Mouse (Mus musculus) v-Abl transformed pro-B cells (cell line): ENCODE measurements around the gene Vwde.

ENCODE experiments used
- in situ Hi-C, 2 experiments: fragments of 400-800 bp; cut with MboI; formaldehyde crosslinking; loops; one replicate each; pipeline ENCODE4 v1.15.1; 2025; ENCODE audit not compliant: unreplicated experiment in 2 of 2

Vwde gene

DNA sequence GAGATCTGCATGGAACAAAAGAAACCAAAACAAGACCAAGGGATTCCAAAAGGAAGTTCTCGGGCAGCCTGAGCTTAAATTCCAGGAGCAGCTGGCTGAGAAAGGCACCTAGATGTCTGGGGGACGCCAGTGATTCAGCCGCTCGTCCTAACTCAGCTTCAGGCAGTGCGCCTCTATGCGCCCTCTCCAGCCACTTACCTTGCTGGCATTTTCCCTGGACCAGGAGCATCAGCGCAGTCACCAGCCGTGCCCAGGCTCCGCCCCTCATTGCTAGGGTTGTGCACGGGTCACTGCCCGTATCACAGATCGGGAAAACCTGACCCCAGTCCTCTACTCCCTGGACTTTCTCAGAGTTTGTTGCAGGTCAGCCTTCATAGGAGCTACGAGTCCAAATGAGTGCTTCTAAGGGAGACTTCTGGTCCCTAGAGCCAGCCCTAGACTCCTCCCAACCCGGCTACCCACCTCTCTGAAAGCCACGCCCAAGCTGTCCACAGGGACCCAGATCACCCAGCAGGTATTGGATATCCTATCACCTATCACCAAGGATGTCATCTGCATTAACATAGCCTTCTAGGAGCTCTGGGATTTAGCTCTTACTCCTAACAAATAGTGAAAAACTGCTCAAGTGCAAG, at the start of gene Vwde:
Vwde (minus strand) TSS at position 370 of the 632 bp plus-strand sequence.
- in situ Hi-C loops: no loop called here

DNA sequence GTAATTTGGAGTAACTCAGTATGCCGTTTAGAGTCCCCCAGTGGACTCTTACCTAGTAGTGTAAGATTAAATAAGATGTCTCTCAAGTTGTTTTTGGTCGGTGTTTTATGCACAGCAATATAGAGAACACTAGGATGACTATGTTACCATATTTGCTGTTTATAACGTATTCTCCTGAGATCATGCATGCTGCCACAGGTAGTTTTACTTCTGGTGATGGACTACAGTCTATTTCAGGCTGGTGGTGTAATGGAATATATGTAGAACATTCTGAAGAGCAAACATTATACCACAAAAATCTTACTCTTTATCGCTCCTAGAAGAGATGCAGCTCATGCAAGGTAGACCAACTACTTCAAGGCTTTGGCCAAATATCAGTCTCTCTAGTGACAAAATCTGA, 30.6 kb upstream of the Vwde start:
- in situ Hi-C loops: no loop called here

DNA sequence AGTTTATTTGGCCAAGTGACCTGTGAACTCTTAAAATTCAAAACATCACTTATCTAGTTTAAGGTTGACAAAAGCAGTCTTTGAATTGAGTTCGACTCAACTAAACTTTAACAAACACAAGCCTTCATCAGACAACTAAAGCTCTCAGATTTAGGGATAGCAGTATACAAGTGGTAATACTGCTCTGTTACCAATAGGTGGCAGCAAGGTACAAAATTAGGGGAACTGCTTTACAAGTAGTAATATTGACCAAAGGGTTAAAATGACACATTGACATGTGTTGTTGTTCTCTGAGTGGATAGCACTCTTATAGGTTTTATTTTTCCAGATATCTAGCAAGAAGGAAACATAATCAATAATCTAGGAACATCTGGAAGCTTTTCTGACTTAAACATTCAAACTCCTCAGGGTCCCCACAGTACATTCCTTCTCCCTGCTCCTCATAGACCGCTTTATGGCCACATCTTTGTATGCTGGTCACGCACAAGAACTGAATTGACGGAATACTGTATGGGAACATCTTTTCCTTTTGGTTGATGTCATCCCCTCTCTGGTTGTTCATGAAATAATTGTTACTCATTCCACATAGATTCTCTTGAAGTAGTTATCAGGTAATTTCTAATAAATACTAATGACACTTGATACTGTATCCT, 23.7 kb upstream of the Vwde start:
- in situ Hi-C loops: loop anchor here in 1 of 2 experiments (10.0 kb wide), 1 partner anchor 1256 kb away; no protein-coding TSS in a partner anchor

DNA sequence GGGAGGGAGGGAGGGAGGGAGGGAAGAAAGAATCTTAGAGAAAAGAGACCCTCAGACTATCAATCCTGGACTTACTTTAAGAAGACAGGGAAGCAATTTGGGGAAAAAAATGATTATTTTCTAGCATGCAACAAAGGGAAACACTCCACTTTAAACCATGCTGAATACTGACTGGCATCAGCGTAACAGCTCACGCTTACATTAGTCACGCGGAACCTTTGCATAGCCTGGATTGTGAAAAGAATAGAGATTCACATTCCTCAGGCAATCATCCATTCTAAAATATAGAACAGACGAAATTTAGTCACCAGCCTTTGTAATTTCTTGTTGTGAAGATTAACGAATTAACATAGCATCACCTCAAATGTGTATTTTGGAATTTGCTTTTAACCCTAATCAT, 18.6 kb downstream of the Vwde start:
- in situ Hi-C loops: no loop called here

DNA sequence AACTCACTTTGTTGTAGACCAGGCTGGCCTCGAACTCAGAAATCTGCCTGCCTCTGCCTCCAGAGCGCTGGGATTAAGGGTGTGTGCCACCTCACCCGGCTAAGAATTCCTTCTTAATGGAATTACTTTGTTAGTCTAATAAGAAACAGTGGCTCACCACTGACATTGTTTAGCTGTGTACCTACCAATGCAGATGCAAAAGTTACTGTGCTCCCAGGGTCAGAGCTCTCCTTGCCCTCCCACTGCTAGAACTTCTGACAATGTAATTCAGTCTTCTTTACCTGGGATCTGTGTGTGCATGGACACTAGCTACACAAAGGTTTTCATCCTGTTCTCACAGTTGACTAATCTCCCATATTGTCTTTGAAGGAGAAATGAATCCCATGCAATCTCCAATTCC, 27.3 kb downstream of the Vwde start:
- in situ Hi-C loops: no loop called here

DNA sequence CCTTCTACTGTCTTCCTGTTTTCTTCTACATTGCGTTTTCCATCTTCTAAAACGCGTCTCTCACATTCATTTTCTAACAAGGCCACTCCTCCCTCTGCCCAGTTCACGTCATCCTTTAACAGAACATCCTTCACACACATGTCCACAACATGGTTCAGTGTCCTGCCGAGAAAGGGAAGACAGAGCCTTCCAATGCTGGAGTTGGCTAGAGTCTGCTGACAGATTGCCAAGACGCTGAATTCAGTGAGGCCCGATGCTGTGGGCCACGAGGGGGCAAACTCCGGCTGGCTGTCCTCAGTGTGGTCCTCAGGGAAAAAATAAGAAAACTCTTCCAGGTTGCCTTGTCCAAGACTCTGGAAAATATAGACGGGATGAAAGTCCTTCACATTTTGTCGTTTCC, 37.9 kb downstream of the Vwde start:
- in situ Hi-C loops: no loop called here

DNA sequence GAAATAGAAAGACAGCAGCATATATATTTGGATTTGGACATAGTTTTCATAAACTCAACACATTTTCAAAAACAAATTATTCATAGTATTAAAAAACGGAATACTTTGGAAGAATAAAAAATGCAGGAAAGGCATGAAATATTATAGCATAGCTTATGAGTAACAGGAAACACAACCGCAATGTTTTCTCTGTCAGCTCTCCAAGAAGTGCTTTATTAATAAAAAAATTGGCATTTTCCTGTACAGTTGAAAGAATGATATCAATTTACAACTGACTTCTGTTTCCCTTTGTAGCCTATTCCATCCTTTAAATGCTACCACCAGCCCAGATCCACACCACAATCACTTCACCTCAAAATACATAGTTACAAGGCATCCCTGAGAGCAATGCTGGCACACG, 44.7 kb downstream of the Vwde start:
- in situ Hi-C loops: no loop called here

DNA sequence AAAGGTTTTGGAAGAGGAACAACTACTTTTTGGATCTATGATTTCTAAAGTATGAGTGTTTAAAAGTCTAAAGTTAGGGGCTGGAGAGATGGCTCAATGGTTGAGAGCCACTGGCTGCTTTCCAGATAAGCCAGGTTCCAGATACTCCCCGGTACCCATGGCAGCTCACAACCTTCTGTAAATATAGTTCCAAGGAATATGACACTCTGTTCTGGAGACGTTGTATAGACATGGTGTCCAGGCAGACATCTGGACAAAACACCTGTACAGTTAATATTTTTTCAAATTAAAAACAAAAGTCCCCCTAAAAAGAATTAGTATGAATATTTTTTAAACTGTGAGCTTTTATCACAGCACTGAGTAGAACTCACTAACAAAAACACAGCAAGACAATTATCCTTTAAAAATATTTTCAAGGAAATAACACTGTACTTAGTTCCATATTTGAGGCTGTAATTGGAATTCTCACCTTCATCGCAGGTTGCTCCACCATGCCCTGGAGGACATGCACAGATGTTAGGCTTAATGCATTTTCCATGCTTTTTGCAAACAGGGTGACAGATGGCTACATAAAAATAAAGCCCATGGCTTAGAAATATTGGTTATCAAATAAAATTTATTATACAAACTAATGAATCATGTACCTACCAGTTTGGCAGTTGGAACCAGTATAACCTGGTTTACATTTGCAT, 55.2 kb downstream of the Vwde start:
- in situ Hi-C loops: no loop called here

DNA sequence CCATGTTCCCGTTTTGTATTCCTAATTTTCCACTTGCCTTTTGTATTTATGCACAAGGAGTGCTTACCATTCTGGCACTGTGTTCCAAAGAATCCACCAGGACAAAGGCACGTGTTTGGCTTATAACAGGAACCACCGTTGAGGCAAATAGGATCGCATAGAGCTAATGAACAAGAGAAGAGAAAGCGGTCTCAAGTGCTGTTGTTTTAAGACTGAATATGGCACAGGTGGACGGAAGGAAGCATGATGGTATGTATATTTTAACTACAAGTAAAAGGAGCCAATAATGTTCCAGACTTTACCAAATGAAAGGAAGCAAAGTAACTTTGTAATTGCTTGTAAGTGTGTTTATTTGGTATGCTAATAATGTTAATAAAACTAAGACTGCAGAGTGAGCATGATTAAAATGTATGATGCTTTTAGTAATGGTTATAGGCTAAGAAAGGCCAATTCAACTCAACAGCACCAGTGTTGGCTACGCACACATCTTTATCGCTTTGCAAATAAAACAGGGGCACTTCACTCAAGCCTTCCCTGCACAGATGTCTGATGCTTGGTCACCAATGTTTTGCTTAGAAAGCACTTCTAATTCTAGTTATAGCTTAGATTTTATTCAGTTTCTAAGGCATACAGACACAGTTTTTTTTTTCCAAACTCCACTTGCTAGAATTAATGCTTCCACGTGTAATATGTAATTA, 58.4 kb downstream of the Vwde start:
- in situ Hi-C loops: no loop called here

DNA sequence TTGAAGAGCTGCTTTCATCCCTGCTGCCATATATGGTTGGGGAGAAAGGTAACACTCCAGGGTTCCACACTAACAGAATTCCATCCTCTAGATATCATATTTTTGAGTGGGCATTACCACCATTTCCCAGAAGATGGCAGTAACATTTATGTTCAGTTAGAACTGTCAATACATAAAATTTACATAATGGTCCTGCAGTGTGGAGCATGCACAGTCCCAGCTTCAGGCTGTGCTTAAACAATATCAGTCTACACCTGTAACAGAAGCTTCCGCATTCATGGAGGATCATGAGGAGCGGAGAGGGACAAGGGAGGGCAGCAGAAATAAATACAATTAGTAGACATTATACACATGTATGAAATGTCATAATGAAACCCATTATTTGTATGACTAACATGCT, 65.3 kb downstream of the Vwde start:
- in situ Hi-C loops: no loop called here

DNA sequence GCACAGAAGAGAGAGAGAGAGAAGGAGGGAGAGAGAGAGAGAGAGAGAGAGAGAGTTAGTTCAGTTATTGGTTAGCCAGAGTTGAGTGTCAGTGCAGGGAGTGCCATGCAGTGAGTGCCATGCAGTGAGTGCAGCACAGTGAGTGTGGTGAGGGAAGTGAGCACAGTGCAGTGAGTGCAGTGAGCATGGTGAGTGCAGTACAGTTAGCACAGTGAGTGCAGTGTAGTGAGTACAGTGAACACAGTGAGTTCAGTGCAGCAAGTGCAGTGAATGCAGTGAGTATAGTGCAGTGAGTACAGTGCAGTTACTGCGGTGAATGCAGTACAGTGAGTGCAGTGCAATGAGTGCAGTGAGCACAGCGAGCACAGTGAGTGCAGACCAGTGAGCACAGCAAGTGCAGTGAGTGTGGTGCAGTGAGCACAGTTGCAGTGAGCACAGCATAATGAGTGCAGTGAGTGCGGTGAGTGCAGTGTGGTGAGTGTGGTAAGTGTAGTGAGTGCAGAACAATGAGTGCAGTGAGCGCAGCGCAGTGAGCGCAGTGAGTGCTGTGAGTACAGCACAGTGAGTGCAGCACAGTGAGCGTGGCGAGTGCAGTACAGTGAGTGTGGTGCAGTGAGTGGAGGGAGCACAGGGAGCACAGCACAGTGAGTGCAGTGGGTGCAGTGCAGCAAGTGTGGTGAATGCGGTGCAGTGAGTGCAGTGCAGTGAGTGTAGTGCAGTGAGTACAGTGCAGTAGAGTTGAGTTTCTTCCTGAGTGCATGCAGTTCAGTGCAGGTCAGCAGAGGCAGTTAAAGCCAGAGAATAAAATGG, 70.7 kb downstream of the Vwde start:
- in situ Hi-C loops: loop anchor here (5.0 kb wide), 2 partner anchors 837 to 842 kb away; no protein-coding TSS in a partner anchor

DNA sequence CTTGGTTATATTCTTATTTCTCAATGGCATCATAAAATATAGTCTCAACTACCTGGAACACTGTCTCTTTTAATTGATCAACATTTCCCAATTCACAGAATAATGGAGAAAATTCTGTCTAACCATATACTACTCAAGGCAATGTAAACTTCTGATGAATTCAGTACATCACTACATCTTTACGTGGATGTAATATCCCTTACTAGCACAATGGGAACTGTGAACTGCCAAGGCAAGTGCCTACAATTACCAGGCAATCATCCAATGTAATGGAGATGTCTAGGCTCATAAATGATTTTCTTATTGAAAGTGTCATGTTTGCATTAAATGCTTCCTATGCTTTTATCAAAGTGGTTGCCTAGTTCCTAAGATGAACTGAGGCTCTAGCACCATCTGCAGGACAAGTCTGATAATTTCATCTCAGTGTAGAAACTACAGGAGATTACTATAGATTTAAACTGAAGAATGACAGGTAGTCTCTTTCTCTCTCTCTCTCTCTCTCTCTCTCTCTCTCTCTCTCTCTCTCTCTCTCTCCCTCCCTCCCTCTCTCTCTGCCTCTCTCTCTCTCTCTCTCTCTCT, 72.6 kb downstream of the Vwde start:
- in situ Hi-C loops: loop anchor here (5.0 kb wide), 2 partner anchors 835 to 840 kb away; no protein-coding TSS in a partner anchor

DNA sequence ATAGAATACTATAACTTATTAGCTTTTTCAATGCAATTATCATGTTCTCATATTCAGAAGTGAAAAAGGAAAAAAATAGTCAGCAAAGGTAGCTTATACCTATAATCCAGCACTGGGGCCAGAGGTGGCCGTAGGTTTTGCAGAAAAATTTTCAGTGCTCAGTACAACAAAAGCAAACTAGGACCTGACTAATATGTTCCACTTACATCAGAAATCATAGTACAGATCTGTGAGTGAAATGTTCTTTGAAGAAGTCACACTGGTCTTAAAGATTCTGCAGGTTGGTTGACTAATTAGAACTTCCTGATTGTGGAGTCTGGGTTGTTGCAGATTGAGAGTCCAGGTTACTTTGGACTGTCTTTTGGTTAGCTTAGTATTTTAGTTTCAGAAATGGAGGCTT, 87.5 kb downstream of the Vwde start:
- in situ Hi-C loops: no loop called here

DNA sequence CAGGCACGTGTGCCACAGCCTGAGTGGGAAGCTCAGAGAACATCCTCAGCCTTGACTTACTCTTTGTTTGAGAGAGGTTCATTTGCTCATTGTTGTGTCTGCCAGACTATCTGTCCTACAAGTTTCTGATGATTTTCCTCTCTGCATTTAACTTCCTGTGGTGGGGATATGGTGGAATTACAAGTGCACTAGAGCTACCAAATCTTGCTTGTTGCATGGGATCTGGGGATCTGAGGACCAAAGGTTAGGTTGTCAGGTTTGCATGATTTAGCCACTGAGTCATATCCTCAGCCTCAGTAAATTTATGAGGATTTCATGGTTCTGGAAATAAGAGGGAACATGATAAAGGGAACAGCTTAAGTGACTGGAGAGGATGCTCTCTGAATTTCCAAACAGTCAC, 116.1 kb downstream of the Vwde start:
- in situ Hi-C loops: no loop called here
